Mouse (Mus musculus) ZHBTc4 (cell line): ENCODE measurements at regions not wholly inside any gene's neighbourhood (a gene's known extent, or its start where the extent isn't known, plus 50 kb on each side); places are given as distances from the start of the nearest gene placed in this dataset.

Experiments
- DNase-seq: peaks from one replicate; pipeline ENCODE4 v3.0.0-alpha.2; 2011; ENCODE audit warnings: low read depth, low spot score

GRCm38 (mm10) chr15:11712481-11713274 lies 194.4 kb downstream of the Npr3 start:
- DNase-seq = no peak

GRCm38 (mm10) chr15:11701246-11701645 lies 205.8 kb downstream of the Npr3 start:
- DNase-seq = no peak

- DNase-seq = no peak
Observed at GRCm38 (mm10) chr15:11699929-11700328, 207.2 kb downstream of the Npr3 start.

GRCm38 (mm10) chr15:11697060-11697459 lies 210.0 kb downstream of the Npr3 start:
- DNase-seq = no peak

- no peak for DNase-seq
Observed at GRCm38 (mm10) chr15:11693772-11694270, 213.3 kb downstream of the Npr3 start.

GRCm38 (mm10) chr15:11664839-11665379 lies 242.2 kb downstream of the Npr3 start:
- no peak for DNase-seq

GRCm38 (mm10) chr15:11655168-11655567 lies 251.9 kb downstream of the Npr3 start:
- DNase-seq = no peak

- DNase-seq = no peak
Observed at GRCm38 (mm10) chr15:11646241-11646640, 246.8 kb upstream of the Tars start.

GRCm38 (mm10) chr15:11644779-11645178 lies 245.3 kb upstream of the Tars start:
- no peak for DNase-seq

- peak; percentile 81 for DNase-seq
Observed at GRCm38 (mm10) chr15:11630654-11631053, 231.2 kb upstream of the Tars start.

GRCm38 (mm10) chr15:11626433-11626832 lies 227.0 kb upstream of the Tars start:
- no peak for DNase-seq

- DNase-seq = no peak
Observed at GRCm38 (mm10) chr15:11612416-11612815, 213.0 kb upstream of the Tars start.

GRCm38 (mm10) chr15:11610043-11610670 lies 210.7 kb upstream of the Tars start:
- DNase-seq = no peak

GRCm38 (mm10) chr15:11607489-11607888 lies 208.0 kb upstream of the Tars start:
- no peak for DNase-seq

GRCm38 (mm10) chr15:11605677-11606076 lies 206.2 kb upstream of the Tars start:
- no peak for DNase-seq

- DNase-seq = peak; percentile 17
Observed at GRCm38 (mm10) chr15:11597021-11597420, 197.6 kb upstream of the Tars start.

GRCm38 (mm10) chr15:11590542-11591116 lies 191.2 kb upstream of the Tars start:
- peak; percentile 29 for DNase-seq

GRCm38 (mm10) chr15:11589795-11590194 lies 190.3 kb upstream of the Tars start:
- DNase-seq = no peak

GRCm38 (mm10) chr15:11586384-11586783 lies 186.9 kb upstream of the Tars start:
- no peak for DNase-seq

GRCm38 (mm10) chr15:11584155-11584554 lies 184.7 kb upstream of the Tars start:
- DNase-seq = peak; percentile 81

- DNase-seq = no peak
Observed at GRCm38 (mm10) chr15:11578331-11578730, 178.9 kb upstream of the Tars start.

- DNase-seq = no peak
Observed at GRCm38 (mm10) chr15:11574359-11574758, 174.9 kb upstream of the Tars start.
